In the genomic region with DNA sequence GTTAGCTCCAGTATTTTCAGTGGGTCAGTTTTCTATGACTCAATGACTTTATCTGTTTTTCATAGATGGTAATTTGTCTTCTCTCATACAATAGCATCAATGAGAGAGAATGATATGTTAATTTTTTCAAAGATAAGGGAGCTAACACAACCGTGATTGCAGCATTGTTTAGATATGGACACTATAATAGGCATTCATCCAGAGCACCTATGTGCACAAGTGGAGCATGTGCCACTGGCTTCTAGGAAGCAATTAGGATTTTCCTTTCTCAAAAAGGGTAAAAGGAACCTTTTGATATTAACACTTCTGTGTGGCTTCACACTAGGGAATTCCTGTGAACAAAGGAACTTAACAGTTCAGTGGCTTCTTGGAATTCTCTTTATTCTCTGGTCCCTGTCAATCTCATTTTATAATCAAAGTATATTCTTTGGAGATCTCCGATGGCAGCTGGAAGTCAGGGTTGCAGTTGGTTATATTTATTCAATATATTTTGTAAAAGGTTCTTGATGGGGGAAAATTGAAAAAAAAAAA, we compare ENCODE assay signal across 28 mouse cellular contexts.
DNase-seq lines count a peak whose midpoint lies in the region; ATAC-seq lines count a peak whose summit lies in the region.
"Had no signal": no experiment of that assay in that cellular context is flagged by ENCODE, and none has a peak within 500 bp of the region (broad histone marks: within the 10 kb centered on the region; RNA-seq: fewer than 3 reads in every experiment).

No protein-coding gene starts in this region.

- no peak overlapping the region for H3K9ac ChIP-seq in forebrain, embryonic 14.5 days (ENCODE audit: low read length)
- H3K9ac ChIP-seq in forebrain, embryonic 13.5 days: no peak overlapping the region
- no peak overlapping the region for H3K9ac ChIP-seq in midbrain, embryonic 11.5 days (ENCODE audit: low read length)
- H3K9ac ChIP-seq in midbrain, embryonic 15.5 days: no peak overlapping the region
- no peak overlapping the region for H3K9ac ChIP-seq in kidney, embryonic 14.5 days (ENCODE audit: low read depth, low read length)
- H3K9ac ChIP-seq: forebrain, embryonic 15.5 days; heart, embryonic 12.5 days; limb, embryonic 13.5 days; liver, embryonic 12.5 days; liver, postnatal 0 days; neural tube, embryonic 15.5 days had no signal

- no peak for ATAC-seq in forebrain, embryonic 14.5 days
- ATAC-seq in forebrain, embryonic 13.5 days: no peak
- peak; percentile 64; the same call in 1 of the 2 replicates for ATAC-seq in midbrain, embryonic 11.5 days (ENCODE audit: low FRiP score)
- ATAC-seq in midbrain, embryonic 15.5 days (replicated peaks): no peak
- no peak for ATAC-seq in kidney, embryonic 14.5 days (ENCODE audit: low FRiP score, low TSS enrichment)
- ATAC-seq: forebrain, embryonic 15.5 days; intestine, postnatal 0 days; liver, embryonic 12.5 days; liver, postnatal 0 days had no signal

- 4% methylated on average over 2 of the region's 2 CpGs for WGBS in forebrain, embryonic 14.5 days
- WGBS in forebrain, embryonic 13.5 days: 2% methylated on average over 2 of the region's 2 CpGs
- WGBS in midbrain, embryonic 11.5 days: 15% methylated on average over 2 of the region's 2 CpGs
- 11% methylated on average over 2 of the region's 2 CpGs for WGBS in midbrain, embryonic 15.5 days
- 77% methylated on average over 2 of the region's 2 CpGs for WGBS in kidney, embryonic 14.5 days
- 51% methylated on average over 2 of the region's 2 CpGs for WGBS in embryonic facial prominence, embryonic 10.5 days

- H3K4me2 ChIP-seq in forebrain, embryonic 14.5 days (ENCODE audit: low read length): no peak overlapping the region
- no peak overlapping the region for H3K4me2 ChIP-seq in forebrain, embryonic 13.5 days
- H3K4me2 ChIP-seq in midbrain, embryonic 11.5 days: no peak overlapping the region
- no peak overlapping the region for H3K4me2 ChIP-seq in midbrain, embryonic 15.5 days
- H3K4me2 ChIP-seq in kidney, embryonic 14.5 days (replicated peaks; ENCODE audit: low read depth, low read length): no peak overlapping the region
- H3K4me2 ChIP-seq: forebrain, embryonic 15.5 days; heart, embryonic 12.5 days; limb, embryonic 13.5 days; liver, embryonic 12.5 days; neural tube, embryonic 15.5 days had no signal

- DNase-seq in forebrain, embryonic 14.5 days (ENCODE audit: low spot score): peak; percentile 25
- peak; percentile 87 for DNase-seq in midbrain, embryonic 11.5 days (ENCODE audit: low spot score, missing footprints)
- DNase-seq in mesoderm, embryonic 11.5 days (ENCODE audit: low read depth, low spot score): peak; percentile 8
- no peak for DNase-seq in embryonic facial prominence, embryonic 10.5 days (ENCODE audit: low spot score)
- no peak for DNase-seq in spleen, postnatal 10 days (ENCODE audit: low spot score in 2 of 2)
- DNase-seq: adrenal gland, adult 8-10 months; cerebellum, adult 8-10 months; cerebellum, postnatal 36 days; heart, adult 2 months; heart, postnatal 4 days; kidney, adult 9 months; kidney, postnatal 14 days; layer of hippocampus, adult 9-11 months; liver, postnatal 0 days; lung, postnatal 36 days; right cerebral cortex, postnatal 4 days; thymus, adult 2 months; thymus, postnatal 36 days had no signal

- no peaks in the 10 kb centered on the region for H3K4me1 ChIP-seq in forebrain, embryonic 14.5 days (ENCODE audit: control insufficient read depth, insufficient read depth, low read length)
- H3K4me1 ChIP-seq in forebrain, embryonic 13.5 days: peaks cover 9% of the 10 kb centered on the region
- H3K4me1 ChIP-seq in midbrain, embryonic 11.5 days (ENCODE audit: control insufficient read depth, insufficient read depth, low read length): peaks cover 9% of the 10 kb centered on the region
- no peaks in the 10 kb centered on the region for H3K4me1 ChIP-seq in midbrain, embryonic 15.5 days
- no peaks in the 10 kb centered on the region for H3K4me1 ChIP-seq in kidney, embryonic 14.5 days (ENCODE audit: control insufficient read depth, insufficient read depth, low read length)
- no peaks in the 10 kb centered on the region for H3K4me1 ChIP-seq in embryonic facial prominence, embryonic 10.5 days
- H3K4me1 ChIP-seq: forebrain, embryonic 15.5 days; heart, embryonic 12.5 days; limb, embryonic 13.5 days; liver, embryonic 12.5 days; neural tube, embryonic 15.5 days had no signal

- no peaks in the 10 kb centered on the region for H3K27me3 ChIP-seq in forebrain, embryonic 14.5 days (replicated peaks; ENCODE audit: control insufficient read depth, insufficient read depth, low read length)
- H3K27me3 ChIP-seq in forebrain, embryonic 13.5 days: no peaks in the 10 kb centered on the region
- H3K27me3 ChIP-seq in midbrain, embryonic 11.5 days (ENCODE audit: control insufficient read depth, insufficient read depth, low read length): no peaks in the 10 kb centered on the region
- no peaks in the 10 kb centered on the region for H3K27me3 ChIP-seq in midbrain, embryonic 15.5 days (replicated peaks)
- H3K27me3 ChIP-seq in kidney, embryonic 14.5 days (ENCODE audit: control insufficient read depth, insufficient read depth, low read length): no peaks in the 10 kb centered on the region
- H3K27me3 ChIP-seq in embryonic facial prominence, embryonic 10.5 days (replicated peaks; ENCODE audit: low read depth, poor library complexity, severe bottlenecking): no peaks in the 10 kb centered on the region
- H3K27me3 ChIP-seq: CH12.LX; forebrain, embryonic 15.5 days; heart, embryonic 12.5 days; limb, embryonic 13.5 days; liver, embryonic 12.5 days; neural tube, embryonic 15.5 days had no signal

- no peak overlapping the region for H3K4me3 ChIP-seq in forebrain, embryonic 14.5 days (ENCODE audit: low read depth, low read length)
- no peak overlapping the region for H3K4me3 ChIP-seq in forebrain, embryonic 13.5 days
- no peak overlapping the region for H3K4me3 ChIP-seq in midbrain, embryonic 11.5 days (ENCODE audit: low read depth, low read length)
- H3K4me3 ChIP-seq in midbrain, embryonic 15.5 days: no peak overlapping the region
- no peak overlapping the region for H3K4me3 ChIP-seq in kidney, embryonic 14.5 days (ENCODE audit: low read length)
- no peak overlapping the region for H3K4me3 ChIP-seq in embryonic facial prominence, embryonic 10.5 days
- H3K4me3 ChIP-seq: forebrain, embryonic 15.5 days; heart, adult 2 months; heart, embryonic 12.5 days; limb, embryonic 13.5 days; liver, embryonic 12.5 days; neural tube, embryonic 15.5 days had no signal

- H3K36me3 ChIP-seq in forebrain, embryonic 14.5 days (ENCODE audit: control insufficient read depth, insufficient read depth, low read length): no peaks in the 10 kb centered on the region
- H3K36me3 ChIP-seq in forebrain, embryonic 13.5 days (ENCODE audit: poor library complexity, severe bottlenecking): no peaks in the 10 kb centered on the region
- no peaks in the 10 kb centered on the region for H3K36me3 ChIP-seq in midbrain, embryonic 11.5 days (ENCODE audit: control insufficient read depth, insufficient read depth, low read length)
- no peaks in the 10 kb centered on the region for H3K36me3 ChIP-seq in midbrain, embryonic 15.5 days (replicated peaks)
- H3K36me3 ChIP-seq in kidney, embryonic 14.5 days (ENCODE audit: control insufficient read depth, insufficient read depth, low read length): no peaks in the 10 kb centered on the region
- no peaks in the 10 kb centered on the region for H3K36me3 ChIP-seq in embryonic facial prominence, embryonic 10.5 days (replicated peaks)
- H3K36me3 ChIP-seq: forebrain, embryonic 15.5 days; heart, embryonic 12.5 days; limb, embryonic 13.5 days; liver, embryonic 12.5 days; neural tube, embryonic 15.5 days had no signal

- no peaks in the 10 kb centered on the region for H3K9me3 ChIP-seq in forebrain, embryonic 14.5 days (replicated peaks; ENCODE audit: control insufficient read depth, low read length)
- H3K9me3 ChIP-seq in forebrain, embryonic 13.5 days (replicated peaks): no peaks in the 10 kb centered on the region
- H3K9me3 ChIP-seq in midbrain, embryonic 11.5 days (ENCODE audit: control insufficient read depth, low read length): no peaks in the 10 kb centered on the region
- no peaks in the 10 kb centered on the region; the same call in 1 of the 2 replicates for H3K9me3 ChIP-seq in midbrain, embryonic 15.5 days
- no peaks in the 10 kb centered on the region for H3K9me3 ChIP-seq in kidney, embryonic 14.5 days (ENCODE audit: control insufficient read depth, low read length)
- no peaks in the 10 kb centered on the region for H3K9me3 ChIP-seq in embryonic facial prominence, embryonic 10.5 days
- H3K9me3 ChIP-seq: forebrain, embryonic 15.5 days; limb, embryonic 13.5 days; liver, embryonic 12.5 days; neural tube, embryonic 15.5 days had no signal

- H3K27ac ChIP-seq in forebrain, embryonic 14.5 days (ENCODE audit: low read depth, low read length): no peak overlapping the region
- H3K27ac ChIP-seq in forebrain, embryonic 13.5 days: no peak overlapping the region
- H3K27ac ChIP-seq in midbrain, embryonic 11.5 days (ENCODE audit: low read depth, low read length): no peak overlapping the region
- H3K27ac ChIP-seq in midbrain, embryonic 15.5 days: no peak overlapping the region
- H3K27ac ChIP-seq in kidney, embryonic 14.5 days (ENCODE audit: low read depth, low read length): no peak overlapping the region
- H3K27ac ChIP-seq in embryonic facial prominence, embryonic 10.5 days (replicated peaks): no peak overlapping the region
- H3K27ac ChIP-seq: forebrain, embryonic 15.5 days; heart, adult 2 months; limb, embryonic 13.5 days; liver, embryonic 12.5 days; neural tube, embryonic 15.5 days had no signal

Comparison
In these comparisons a context has a peak if more than half of its experiments do, and no peak if none do; other contexts are left out.
1. DNase-seq: peak in forebrain, embryonic 14.5 days (single experiment), midbrain, embryonic 11.5 days (single experiment) and mesoderm, embryonic 11.5 days (single experiment); none in embryonic facial prominence, embryonic 10.5 days (single experiment) and spleen, postnatal 10 days (0 of 2).